Mouse (Mus musculus) WW6 (cell line): ENCODE measurements around the gene Tfpt.
A peak's percentile ranks its signal among the peaks of the same experiment; 100 is the strongest.

Experiments
- DNase-seq: peaks from one replicate; pipeline ENCODE4 v3.0.0-alpha.2; 2013; ENCODE audit warnings: low read depth, low spot score

Gene Tfpt

DNA sequence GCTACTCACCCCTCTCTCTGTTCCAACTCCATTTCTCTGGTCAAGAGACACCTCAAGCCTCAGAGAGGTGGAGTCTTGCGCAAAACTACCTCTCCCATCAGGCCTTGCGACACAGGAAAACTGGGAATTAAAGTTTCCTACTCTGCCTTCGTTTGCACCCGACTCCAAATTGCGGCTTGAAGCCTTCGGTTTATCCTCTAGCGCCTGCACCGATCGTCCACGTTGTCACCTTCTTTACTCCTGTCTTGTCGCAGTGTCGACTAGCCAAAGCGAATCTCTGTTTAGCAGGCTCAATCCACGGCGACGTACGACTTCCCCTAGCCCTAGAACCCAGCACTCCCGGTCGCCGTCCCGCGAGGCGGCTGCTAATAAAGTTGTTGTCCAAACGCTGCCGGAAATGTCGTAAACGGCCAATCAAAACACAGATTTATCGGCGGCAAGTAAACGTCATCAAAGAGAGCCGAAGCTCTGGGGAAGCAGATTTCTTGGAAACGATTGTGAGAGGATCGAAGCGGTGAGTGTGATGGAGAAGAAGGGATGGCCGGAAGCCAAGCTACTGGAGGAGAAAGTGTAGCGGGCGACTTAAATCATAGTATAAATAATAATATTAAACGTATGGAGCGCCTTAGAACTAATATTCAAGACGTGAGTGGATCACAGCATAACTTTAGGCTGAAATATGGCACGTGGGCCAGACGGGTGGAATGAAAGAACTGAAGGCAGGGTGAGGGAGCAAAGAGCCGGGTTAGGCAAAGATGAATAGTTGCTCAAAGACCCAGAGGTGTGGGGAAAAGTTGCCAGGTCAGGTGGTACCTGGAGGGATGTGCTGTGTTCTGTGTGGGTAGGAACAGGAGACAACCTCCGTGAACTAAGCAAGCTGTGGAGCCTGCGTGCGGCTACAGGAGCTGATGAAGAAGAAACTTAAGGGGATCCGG is at the start of gene Tfpt, which contains the start of gene Prpf31:
Gene Tfpt, minus strand, starts transcription at position 387 of the 935 bp plus-strand sequence.
Gene Prpf31, plus strand, starts transcription at position 443 of the 935 bp plus-strand sequence.
- DNase-seq = peak; percentile 88

DNA sequence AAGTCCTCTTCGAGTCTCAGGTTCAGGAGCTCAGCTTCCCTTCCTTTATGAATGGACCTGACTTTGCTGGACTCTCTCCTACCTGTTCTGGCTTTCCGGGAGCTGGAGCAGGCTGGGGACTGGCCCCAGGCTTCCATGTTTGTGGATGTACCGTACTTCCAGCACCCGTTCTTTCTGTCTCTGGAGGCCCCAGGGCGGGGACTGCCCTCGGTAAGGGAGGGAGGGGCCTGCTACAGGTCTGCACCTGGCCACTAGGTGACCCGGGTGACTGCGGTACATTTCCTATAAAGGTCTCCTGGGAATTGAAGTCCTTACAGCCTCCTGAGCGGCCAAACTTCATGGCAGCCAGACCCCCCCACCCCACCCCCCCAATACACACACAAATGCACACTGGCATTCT is 47.6 kb upstream of the Tfpt start, which contains the start of gene Tmc4:
Gene Tmc4, minus strand, starts transcription at position 212 of the 400 bp plus-strand sequence.
- DNase-seq = no peak

DNA sequence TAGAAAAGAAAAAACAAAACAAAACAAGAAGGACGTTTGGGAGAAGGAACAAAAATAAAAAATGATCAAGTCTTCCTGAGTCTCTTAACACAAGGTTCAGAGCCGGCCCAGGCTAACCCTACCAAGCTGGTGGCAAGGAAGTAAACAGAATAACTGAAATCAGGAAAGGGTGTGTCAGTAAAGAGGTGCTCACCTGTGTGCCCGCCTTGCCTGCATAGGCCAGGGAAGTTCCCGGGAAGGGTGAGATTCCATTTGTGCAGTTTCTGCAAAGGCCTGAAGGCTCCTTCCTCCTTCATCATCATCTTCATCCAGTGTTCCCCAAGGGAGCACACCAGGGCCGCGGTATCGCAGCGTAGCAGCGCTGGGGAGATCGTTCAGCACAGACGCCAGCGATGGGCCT is 46.6 kb upstream of the Tfpt start:
- no peak for DNase-seq

DNA sequence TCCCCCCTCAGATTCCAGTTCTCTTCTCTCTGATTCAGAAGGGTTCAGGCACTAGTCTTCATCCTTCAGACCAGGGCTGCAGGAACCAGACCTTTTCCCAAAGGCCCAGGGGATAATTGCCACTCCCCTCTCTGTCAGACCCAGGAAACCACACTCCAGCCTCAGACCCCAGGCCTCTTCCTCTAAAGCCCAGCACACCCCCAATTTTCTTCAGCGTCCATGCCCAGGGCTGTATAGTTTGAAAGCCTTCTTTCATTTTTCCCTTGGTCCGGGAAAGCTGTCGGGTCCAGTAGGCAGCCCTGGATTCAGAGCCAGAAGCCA is 45.5 kb upstream of the Tfpt start:
- no peak for DNase-seq

- DNase-seq = peak; percentile 62
These were observed 44.9 kb upstream of the Tfpt start for GRCm38 (mm10) chr7:3674507-3675227.

DNA sequence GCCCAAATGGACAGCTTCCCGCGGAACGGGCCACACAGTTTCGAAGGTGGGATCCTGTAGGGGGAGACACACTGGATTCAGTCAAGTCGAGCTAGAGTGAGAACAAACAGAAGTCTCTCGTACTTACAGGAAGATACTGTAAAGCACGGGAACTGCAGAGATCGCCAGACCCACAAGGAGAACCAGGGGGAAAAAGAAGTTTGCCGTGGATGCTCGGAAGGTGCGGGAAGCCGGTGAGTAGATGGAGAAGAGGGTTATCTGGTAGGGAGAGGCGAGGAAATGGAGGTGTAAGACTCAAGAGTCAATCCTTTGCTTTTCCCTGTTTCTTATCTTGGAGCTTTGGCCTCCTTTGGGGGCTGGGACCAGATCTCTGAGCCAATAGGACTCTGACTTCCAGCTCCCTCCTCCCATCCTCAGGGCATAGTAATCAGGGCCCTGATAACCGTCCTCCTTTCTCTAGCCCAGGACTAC is 37.2 kb upstream of the Tfpt start:
- DNase-seq = no peak

DNA sequence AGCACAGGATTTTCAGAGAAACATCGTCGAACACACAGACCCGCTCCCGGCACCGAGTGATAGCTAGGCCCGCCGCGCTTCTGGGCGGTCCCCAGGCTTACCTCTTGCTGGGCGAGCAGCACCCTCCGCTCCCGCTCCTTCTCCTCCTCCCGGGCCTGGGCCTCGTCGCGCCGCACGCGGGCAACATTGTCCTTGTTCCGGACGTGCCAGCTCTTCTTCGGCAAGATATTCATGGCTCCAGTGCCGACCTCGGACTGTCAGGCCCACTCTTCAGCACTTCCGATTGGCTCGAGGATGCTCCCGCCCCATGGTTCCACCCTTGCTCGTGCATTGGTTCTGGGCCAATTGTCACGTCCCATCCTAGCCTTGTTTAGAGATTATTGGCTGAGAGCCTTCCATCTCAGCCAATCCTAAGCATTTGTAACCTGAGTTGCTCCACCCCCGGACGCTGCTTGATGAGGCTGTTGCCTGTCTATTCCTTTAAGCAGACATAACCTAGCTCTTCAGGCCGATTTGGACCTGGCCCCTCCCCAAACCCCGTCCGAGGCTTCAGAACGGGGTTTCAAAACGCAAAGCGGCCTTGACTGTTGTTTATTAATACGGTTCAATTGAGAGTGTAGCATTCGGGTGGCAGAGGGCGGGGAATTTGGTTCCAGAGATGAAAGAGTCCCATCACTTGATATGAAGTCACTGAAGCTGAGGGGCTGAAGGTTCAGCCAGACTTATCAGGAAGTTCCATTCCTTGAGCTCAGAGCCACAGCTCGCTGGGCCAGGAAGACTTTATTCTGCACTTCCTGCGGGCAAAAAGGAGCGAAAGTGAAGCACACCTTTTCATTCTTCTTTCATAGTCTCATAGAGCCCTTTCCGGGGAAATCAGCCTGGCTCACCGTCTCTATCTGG is 35.7 kb upstream of the Tfpt start, which contains the start of gene Leng1:
Gene Leng1, minus strand, starts transcription at position 626 of the 900 bp plus-strand sequence.
- DNase-seq = peak; percentile 88

DNA sequence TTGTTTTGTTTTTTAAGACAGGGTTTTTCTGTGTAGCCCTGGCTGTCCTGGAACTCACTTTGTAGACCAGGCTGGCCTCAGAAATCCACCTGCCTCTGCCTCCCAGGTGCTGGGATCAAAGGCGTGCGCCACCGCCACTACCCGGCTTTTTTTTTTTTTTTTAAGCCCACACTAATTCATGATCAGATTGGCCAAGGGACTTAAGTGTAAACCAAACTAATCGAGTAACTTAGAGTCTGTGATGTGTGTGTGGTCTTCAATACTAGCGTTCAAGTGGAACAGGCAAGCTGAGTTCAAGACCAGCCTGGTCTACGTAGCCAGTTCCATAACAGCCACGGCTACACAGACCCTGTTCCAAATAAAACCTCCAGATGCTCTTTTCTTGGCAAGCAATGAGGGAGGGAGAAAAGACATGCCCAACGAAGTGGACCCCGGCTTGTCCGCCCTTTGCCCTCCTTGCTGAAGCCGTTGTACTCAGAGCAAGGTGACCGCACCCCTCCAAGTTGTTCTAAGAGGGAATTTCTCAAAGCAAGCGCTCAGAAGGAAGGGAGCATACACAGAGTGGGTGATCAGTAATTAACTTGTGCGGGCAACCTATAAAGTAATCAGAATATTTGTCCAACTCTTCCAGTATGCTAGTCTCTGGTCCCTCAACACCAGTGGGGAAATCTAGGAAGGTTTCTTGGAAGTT is 34.9 kb upstream of the Tfpt start:
- no peak for DNase-seq

GRCm38 (mm10) chr7:3658578-3658977 is 28.8 kb upstream of the Tfpt start:
- no peak for DNase-seq

DNA sequence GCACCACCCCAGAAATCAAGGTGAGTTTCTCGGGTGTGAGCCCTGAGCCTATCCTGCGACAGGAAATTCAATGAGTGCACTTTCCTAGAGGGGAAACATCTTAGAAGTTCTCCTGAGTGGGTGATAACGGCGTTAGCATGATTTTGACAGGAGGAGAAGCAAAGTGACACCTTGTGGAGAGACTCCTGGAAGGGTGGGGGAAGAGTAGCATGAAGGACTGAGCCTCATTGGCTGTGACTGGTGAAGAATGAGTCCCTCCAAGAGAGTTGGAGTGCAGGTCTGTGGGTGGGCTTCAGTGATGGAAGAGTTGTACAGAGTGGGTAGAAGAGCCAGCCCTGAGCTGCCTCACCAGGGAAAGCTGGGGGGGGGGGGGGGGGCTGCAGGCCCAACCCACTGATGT is 27.2 kb upstream of the Tfpt start:
- DNase-seq = no peak

GRCm38 (mm10) chr7:3646641-3647040 is 16.9 kb upstream of the Tfpt start:
- DNase-seq = no peak

- no peak for DNase-seq
These were observed 16.5 kb upstream of the Tfpt start for GRCm38 (mm10) chr7:3646188-3646587.

DNA sequence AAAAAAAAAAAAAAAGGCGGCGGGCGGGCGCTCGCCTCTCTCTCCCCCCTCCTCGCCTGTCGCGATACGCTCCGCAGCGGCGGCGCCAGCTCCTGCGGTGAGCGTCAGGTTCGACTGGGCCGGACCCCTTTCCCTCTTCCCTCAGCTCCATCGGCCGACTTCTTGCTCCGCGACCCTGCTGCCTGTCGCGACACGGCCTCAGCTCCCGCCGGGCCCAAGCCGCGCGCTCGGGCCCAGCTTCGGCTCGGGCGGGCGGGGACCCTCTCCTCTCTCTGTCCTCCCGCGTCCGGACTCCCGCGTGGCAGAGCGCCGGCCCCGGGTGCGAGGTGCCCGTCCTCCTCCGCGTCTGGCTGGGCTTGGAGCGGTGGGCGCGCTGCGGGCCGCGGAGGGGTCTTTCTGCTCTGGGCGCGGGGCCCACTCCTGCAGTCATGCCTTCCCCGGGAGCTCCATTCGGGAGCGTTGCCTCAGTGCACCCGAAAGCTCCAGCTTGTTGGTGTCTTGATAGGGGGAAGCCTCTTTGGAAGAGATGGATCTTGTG is 15.8 kb upstream of the Tfpt start:
- no peak for DNase-seq

DNA sequence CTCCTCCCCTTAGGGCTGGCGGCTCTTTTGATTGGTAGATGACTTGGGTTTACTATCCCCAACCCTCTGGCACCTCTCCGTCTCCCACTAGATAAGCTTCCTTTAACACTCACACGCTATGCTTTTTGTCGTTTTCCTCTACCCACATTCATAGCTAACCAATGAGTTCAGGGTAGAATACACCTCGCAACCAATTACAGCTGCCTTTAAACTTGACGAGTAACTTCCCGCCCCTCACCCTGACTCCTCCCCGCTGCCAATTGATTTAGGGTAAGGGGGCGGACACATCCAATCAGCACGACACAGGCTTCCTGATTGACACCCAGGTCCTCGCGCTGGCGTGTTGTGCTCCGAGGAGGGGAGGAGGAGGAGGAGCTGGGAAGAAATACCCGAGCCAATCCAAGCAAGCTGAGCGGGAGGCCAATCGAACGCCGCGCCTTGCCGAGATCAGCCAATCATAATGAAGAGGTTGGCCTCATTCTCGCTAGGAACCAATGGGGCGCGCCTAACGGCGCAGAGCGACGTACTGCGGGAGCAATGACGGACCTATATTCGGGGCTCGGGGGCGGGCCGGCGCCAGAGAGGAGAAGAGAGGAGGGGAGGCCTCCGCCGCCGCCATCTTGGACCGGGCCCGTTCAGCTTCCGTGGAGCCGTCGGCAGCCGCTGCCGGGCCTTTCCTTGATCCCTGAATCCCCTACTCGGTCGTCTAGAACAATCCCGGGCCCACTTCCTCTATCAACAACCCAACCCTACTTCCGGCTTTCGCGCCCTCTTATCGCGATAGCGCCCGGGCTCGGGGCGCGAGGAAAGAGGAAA is 15.2 kb upstream of the Tfpt start, which contains the start of gene Cnot3:
Gene Cnot3, plus strand, starts transcription at position 597 of the 816 bp plus-strand sequence.
- DNase-seq = peak; percentile 99

DNA sequence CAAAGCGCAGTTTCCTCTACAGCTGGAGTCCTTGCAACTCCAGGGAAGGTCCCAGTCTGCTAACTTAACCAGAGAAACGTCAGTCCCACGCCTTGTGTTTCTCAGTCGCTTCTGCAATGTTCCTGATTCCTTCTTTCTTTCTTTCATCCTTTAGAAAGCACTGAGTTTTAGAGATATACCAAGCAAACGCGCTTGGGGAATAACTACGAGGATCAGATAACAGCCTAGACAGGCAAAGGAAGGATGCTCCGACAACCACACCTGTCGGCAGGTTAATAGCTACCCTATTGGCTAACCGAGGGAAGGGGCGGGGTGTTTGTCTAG is 14.6 kb upstream of the Tfpt start:
- DNase-seq = no peak

- no peak for DNase-seq
These were observed 14.1 kb upstream of the Tfpt start for GRCm38 (mm10) chr7:3643843-3644242.

DNA sequence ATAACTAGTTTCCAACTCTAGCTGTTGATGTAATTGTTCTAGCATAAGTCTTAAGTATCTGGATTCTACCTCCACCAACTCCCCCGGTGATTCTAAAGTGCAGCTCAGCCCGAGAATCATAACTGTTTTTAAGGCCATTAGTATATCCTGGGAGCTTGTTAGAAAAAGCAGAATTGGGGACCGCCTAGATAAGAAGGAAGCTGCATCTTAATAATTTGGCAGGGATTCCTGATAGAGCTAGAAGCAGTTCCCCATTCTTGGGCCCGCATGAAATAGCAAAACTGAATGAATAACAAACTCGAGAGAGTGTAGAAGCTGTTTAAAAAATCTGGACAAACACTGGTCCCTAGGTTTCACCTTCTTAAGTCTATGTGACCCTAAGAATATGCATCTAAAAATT is 13.7 kb upstream of the Tfpt start:
- DNase-seq = no peak

- no peak for DNase-seq
These were observed 718 bp upstream of the Tfpt start for GRCm38 (mm10) chr7:3630478-3630815.

DNA sequence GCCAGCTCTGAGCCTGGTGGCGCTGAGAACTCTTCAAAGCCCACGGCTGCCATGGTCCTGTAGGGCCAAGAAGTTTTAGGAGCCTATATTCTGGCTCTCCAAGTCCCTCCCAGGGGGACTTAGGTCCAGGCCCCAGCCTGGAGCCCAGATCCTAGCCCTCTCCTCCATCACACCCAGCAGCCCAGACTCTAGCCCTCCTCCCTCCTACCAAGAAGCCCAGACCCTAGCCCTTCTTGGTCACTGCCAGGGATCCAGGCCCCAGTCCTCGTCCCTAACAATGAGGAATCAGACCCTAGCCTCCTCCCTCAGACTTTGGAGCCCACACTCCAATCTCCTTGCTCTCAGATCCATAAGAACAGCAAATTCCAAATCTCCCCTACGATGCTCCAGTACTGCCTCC is 699 bp downstream of the Tfpt start:
- DNase-seq = no peak
